Mouse (Mus musculus) liver, adult 10 weeks (tissue): ENCODE data around the gene Cnksr2. TPM values are rescaled to one million over a fixed set of nuclear protein-coding genes. Genes with fewer than 3 reads are reported as not detected.

Experiments used
- polyA plus RNA-seq: library from polyadenylated mRNA; stranded (reverse); fragments of 350-450 nt; fragmentation: Illumina TruSeq; extraction: RNeasy Lipid Tissue Mini Kit (QIAGEN cat#74804); gene quantifications from one replicate; pipeline ENCODE4 v1.2.3, GENCODE M21; 2014; ENCODE audit warnings: low read depth, low replicate concordance

Gene Cnksr2
- not detected for polyA plus RNA-seq

DNA sequence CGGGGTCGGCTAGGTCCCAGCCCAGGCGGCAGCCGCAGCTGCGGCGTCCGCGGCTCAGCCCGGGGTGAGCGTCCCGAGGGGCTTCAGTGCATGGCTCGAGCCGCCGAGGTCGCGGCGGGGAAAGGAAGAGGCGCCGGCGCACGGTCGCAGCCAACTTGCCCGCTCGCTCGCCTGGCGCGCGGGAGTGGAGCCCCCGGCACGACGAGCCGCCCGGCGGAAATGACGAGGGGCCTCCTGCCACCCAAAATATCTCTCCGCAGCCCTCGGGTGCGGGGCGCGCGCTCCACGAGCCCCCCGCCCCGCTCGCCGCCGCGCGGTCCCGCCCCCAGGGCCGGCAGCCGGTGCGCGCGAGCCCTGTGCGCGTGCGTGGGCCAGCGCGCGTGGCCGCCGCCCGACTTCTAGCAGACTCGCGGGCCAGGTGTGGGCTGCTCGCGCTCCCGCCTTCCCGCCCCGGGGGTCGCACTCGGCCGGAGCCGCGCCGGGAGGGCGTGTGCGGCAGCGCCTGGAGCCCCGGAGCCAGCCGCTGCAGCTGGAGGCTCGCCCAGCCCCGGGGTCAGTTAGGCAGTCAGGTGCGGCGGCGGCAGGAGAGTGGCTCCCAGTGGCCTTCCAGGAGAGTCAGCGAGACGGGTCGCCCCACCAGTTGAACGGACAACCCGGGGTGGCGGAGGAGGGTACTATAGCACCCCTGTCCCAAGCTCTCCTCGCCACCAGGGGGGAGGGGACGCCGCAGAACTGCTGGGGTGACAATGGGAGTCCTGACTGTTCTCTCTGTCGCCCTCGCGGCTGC is at the start of gene Cnksr2:
Cnksr2 (minus strand) TSS at position 238 of the 787 bp plus-strand sequence.

DNA sequence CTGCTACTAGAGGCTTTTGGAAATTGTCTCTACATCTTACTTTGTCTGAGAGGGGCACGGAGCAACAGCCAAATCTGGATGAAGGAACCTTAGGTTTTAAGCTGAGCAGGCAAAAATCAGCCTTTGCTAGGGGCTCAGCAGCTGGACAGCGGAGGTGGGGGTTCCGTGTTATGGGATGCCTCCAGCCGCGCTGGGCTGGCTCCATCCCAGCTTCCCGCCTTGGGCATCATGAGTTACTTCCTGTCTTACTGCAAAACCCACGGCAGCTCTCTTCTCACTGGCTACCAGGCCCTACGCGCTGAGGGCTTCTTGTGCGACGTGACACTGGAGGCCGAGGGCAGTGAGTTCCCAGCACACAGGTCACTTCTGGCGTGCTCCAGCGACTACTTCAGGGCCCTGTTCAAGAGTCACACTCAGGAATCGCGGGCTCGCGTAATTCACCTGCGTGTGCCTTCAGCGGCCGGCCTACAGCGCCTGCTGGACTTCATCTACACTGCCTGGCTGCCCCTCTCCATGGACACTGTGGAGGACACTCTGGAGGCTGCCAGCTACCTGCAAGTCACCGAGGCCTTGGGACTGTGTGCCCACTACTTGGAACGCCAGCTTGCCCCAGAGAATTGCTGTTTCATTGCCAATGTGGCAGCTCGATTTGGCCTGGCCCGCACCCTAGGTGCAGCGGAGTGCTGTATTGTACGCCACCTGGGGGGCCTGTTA is 224.7 kb downstream of the Cnksr2 start, which contains the start of gene Klhl34:
Klhl34 (plus strand) TSS at position 229 of the 714 bp plus-strand sequence.

Other genes with a start within 250 kb of the Cnksr2 start
- not detected for gene Klhl34, start 224.9 kb downstream of the Cnksr2 start, polyA plus RNA-seq